Mouse (Mus musculus) liver, embryonic 14.5 days (tissue): Measurements from ENCODE around the gene Scaf8. TPM values are rescaled to one million over a fixed set of nuclear protein-coding genes. Genes with fewer than 3 reads are reported as not detected.
A peak's percentile ranks its signal among the peaks of the same experiment; 100 is the strongest.
"Not testable (repeated sequence)": the region's sequence is repeated elsewhere in the genome, so short reads cannot be mapped to it uniquely, and the experiment has no call there.

Source experiments
- ATAC-seq: fragments of 200-750 bp; cut with Nextera tagmentation; 2 replicates; pipeline ENCODE4 v1.8.0; 2017; ENCODE audit warnings: moderate number of reproducible peaks, mild to moderate bottlenecking, moderate library complexity; ENCODE audit not compliant: insufficient read depth
- DNase-seq, 3 experiments: peaks; one replicate each; pipeline ENCODE4 v3.0.0-alpha.2; 2012 to 2013; ENCODE audit warnings: low read depth in 3 of 3, low spot score in 3 of 3
- H3K27ac ChIP-seq: fragments of 300-500 bp; sonication (generic); 2 replicates; pipeline ENCODE4 v1.5.1; 2014; ENCODE audit warnings: moderate library complexity, mild to moderate bottlenecking, control low read depth, inconsistent platforms
- H3K27me3 ChIP-seq: fragments of 300-500 bp; sonication (generic); 2 replicates; pipeline ENCODE4 v1.6.1; 2014; ENCODE audit warnings: mild to moderate bottlenecking, low read length, moderate library complexity; ENCODE audit not compliant: control insufficient read depth, insufficient read depth
- H3K36me3 ChIP-seq: fragments of 300-500 bp; sonication (generic); replicated peaks from 2 replicates; pipeline ENCODE4 v1.6.1; 2014; ENCODE audit warnings: low read depth; ENCODE audit not compliant: control insufficient read depth, insufficient read depth
- H3K4me1 ChIP-seq, 2 experiments: fragments of 200-500 bp in 1 of 2; fragments of 300-500 bp in 1 of 2; sonication (generic) in 1 of 2; replicated peaks; 2 replicates each; pipeline ENCODE4 v1.6.1; 2012 to 2014; ENCODE audit warnings: antibody characterized with exemption in 1 of 2, inconsistent platforms in 1 of 2, low read length in 1 of 2; ENCODE audit not compliant: control insufficient read depth in 2 of 2, insufficient read depth in 2 of 2
- H3K4me2 ChIP-seq: fragments of 300-500 bp; sonication (generic); 2 replicates; pipeline ENCODE4 v1.6.1; 2014; ENCODE audit warnings: low read depth, mild to moderate bottlenecking, control low read depth, moderate library complexity
- H3K4me3 ChIP-seq, 2 experiments: fragments of 200-500 bp in 1 of 2; fragments of 300-500 bp in 1 of 2; sonication (generic) in 1 of 2; 2 replicates each; pipeline ENCODE4 v1.5.1; 2012 to 2014; ENCODE audit warnings: low read depth in 2 of 2, low read length in 2 of 2, mild to moderate bottlenecking in 2 of 2, control low read depth in 1 of 2, inconsistent platforms in 1 of 2, moderate library complexity in 1 of 2; ENCODE audit not compliant: insufficient read depth in 1 of 2
- H3K9ac ChIP-seq: fragments of 300-500 bp; sonication (generic); replicated peaks from 2 replicates; pipeline ENCODE4 v1.6.1; 2014; ENCODE audit warnings: mild to moderate bottlenecking, control low read depth, moderate library complexity
- H3K9me3 ChIP-seq: fragments of 300-500 bp; sonication (generic); 2 replicates; pipeline ENCODE4 v1.6.1; 2016; ENCODE audit warnings: low read length, mixed read lengths; ENCODE audit not compliant: control insufficient read depth
- CTCF ChIP-seq: IDR thresholded peaks from 2 replicates; pipeline ENCODE4 v1.5.1; 2016; ENCODE audit warnings: antibody characterized with exemption, low read depth, control low read depth
- EP300 ChIP-seq: IDR thresholded peaks from 2 replicates; pipeline ENCODE4 v1.6.1; 2016; ENCODE audit warnings: antibody characterized with exemption, low read depth
- WGBS: fragments of 180-500 bp; shearing (Covaris S2); extraction: QIAGEN DNeasy Blood & Tissue Kit; methylation state at CpG from one replicate; pipeline ENCODE4 v1.1.7; 2014; ENCODE audit not compliant: insufficient replicate concordance; 5-methylcytosine and 5-hydroxymethylcytosine counted together
- polyA plus RNA-seq, 2 experiments: library from polyadenylated mRNA; depleted of rRNA in 1 of 2; stranded (reverse) in 1 of 2; unstranded in 1 of 2; fragments of >200 nt; fragmentation: Nextera tagmentation in 1 of 2; extraction: Ambion mirVana in 1 of 2; gene quantifications; 2 replicates each; pipeline versions ENCODE4 v1.2.1 to v1.2.3; 2012 to 2014

Scaf8 gene
- polyA plus RNA-seq (2012; rRNA removed) (7.4 and 10.1 TPM in 2 replicates), polyA plus RNA-seq (2014; fragmentation: Nextera tagmentation; extraction: Ambion mirVana) (8.2 and 8.8 TPM in 2 replicates)

GRCm38 (mm10) chr17:3114720-3115379 lies at the start of gene Scaf8:
TSS of gene Scaf8 (plus strand) at chr17:3114972.
- WGBS, result under 1% methylated on average over 69 of the region's 91 CpGs
- H3K27ac ChIP-seq, result peak within 1 kb of the TSS; percentile 84
- no peaks in the 10 kb centered on the region for H3K9me3 ChIP-seq
- TF ChIP-seq CTCF (peak; percentile 52; the same call in 1 of the 2 replicates), EP300 (no peak)
- peak within 1 kb of the TSS; percentile 82 for H3K9ac ChIP-seq
- DNase-seq (peak; percentile 68 to 73 (median 70)), ATAC-seq (peak; percentile 90)
- H3K4me2 ChIP-seq, result peak within 1 kb of the TSS; percentile 88
- H3K36me3 ChIP-seq, result no peaks in the 10 kb centered on the region; the same call in none of the 2 replicates
- H3K4me3 ChIP-seq, result peak within 1 kb of the TSS; percentile 83 to 90
- H3K4me1 ChIP-seq, result peaks cover 6 to 19% of the 10 kb centered on the region in 2 experiments
- no peaks in the 10 kb centered on the region for H3K27me3 ChIP-seq

- Histone ChIP-seq H3K27ac (no peak overlapping the region), H3K36me3 (no peaks in the 10 kb centered on the region), H3K4me3 (no peak overlapping the region), H3K9ac (no peak overlapping the region), H3K4me2 (no peak overlapping the region), H3K4me1 (no peaks in the 10 kb centered on the region), H3K27me3 (no peaks in the 10 kb centered on the region), H3K9me3 (no peaks in the 10 kb centered on the region)
- ATAC-seq (peak; percentile 11; the same call in 1 of the 2 replicates), DNase-seq (no peak)
- TF ChIP-seq EP300, result no peak
- no peak for TF ChIP-seq CTCF
- WGBS, result 78% methylated on average over 9 of the region's 9 CpGs
These were observed 39.5 kb upstream of the Scaf8 start for GRCm38 (mm10) chr17:3075166-3075872.

- no peak overlapping the region for H3K9ac ChIP-seq
- ATAC-seq, result no peak
- no peak for TF ChIP-seq EP300
- no peak for TF ChIP-seq CTCF
These were observed 38.9 kb upstream of the Scaf8 start for GRCm38 (mm10) chr17:3075873-3076245.

GRCm38 (mm10) chr17:3077936-3078335 lies 36.8 kb upstream of the Scaf8 start:
- not testable (repeated sequence) for H3K4me2 ChIP-seq, H3K4me3 ChIP-seq, H3K9ac ChIP-seq, H3K4me1 ChIP-seq, H3K9me3 ChIP-seq, H3K36me3 ChIP-seq, ATAC-seq, H3K27me3 ChIP-seq, DNase-seq, H3K27ac ChIP-seq
- 75% methylated on average over 9 of the region's 9 CpGs for WGBS

More at GRCm38 (mm10) chr17:3075873-3076245, 38.9 kb upstream of the Scaf8 start:
- Histone ChIP-seq H3K27me3 (no peaks in the 10 kb centered on the region), H3K9me3 (no peaks in the 10 kb centered on the region), H3K4me3 (no peak overlapping the region), H3K27ac (no peak overlapping the region), H3K4me1 (no peaks in the 10 kb centered on the region), H3K4me2 (no peak overlapping the region), H3K36me3 (no peaks in the 10 kb centered on the region)
- 69% methylated on average over 4 of the region's 4 CpGs for WGBS
- DNase-seq, result no peak

- not testable (repeated sequence) for H3K9me3 ChIP-seq, H3K4me1 ChIP-seq, H3K9ac ChIP-seq, H3K27ac ChIP-seq, DNase-seq, ATAC-seq, H3K4me3 ChIP-seq, H3K36me3 ChIP-seq, H3K27me3 ChIP-seq, H3K4me2 ChIP-seq
- WGBS, result 67% methylated on average over 7 of the region's 9 CpGs
These were observed 34.0 kb upstream of the Scaf8 start for GRCm38 (mm10) chr17:3080587-3081349.

GRCm38 (mm10) chr17:3081512-3082100 lies 33.2 kb upstream of the Scaf8 start:
- DNase-seq, H3K4me2 ChIP-seq: not testable (repeated sequence)
- WGBS, result 56% methylated on average over 2 of the region's 3 CpGs

GRCm38 (mm10) chr17:3082125-3082755 lies 32.5 kb upstream of the Scaf8 start:
- not testable (repeated sequence) for DNase-seq, H3K27ac ChIP-seq, H3K9me3 ChIP-seq, H3K27me3 ChIP-seq, H3K4me1 ChIP-seq, H3K9ac ChIP-seq, H3K36me3 ChIP-seq
- peak; percentile 31 for ATAC-seq
- 63% methylated on average over 5 of the region's 9 CpGs for WGBS
- H3K4me2 ChIP-seq, result peak overlapping the region; percentile 66
- peak overlapping the region; percentile 25 to 37; a peak in 2 of 4 replicates for H3K4me3 ChIP-seq

More at GRCm38 (mm10) chr17:3081512-3082100, 33.2 kb upstream of the Scaf8 start:
- H3K4me1 ChIP-seq, H3K9ac ChIP-seq, H3K9me3 ChIP-seq, H3K4me3 ChIP-seq, H3K27me3 ChIP-seq, H3K36me3 ChIP-seq, H3K27ac ChIP-seq: not testable (repeated sequence)
- ATAC-seq, result peak; percentile 20
